Mouse (Mus musculus) heart, postnatal 36 days (tissue): ENCODE measurements around the gene Crygn. TPM values are rescaled to one million over a fixed set of nuclear protein-coding genes. Genes with fewer than 3 reads are reported as not detected.

Experiments used
- DNase-seq, 2 experiments: peaks; one replicate each; pipeline ENCODE4 v3.0.0; 2021 to 2022
- intact Hi-C: fragments of 180-260 bp; cut with DNase I; formaldehyde crosslinking; loops from one replicate; pipeline ENCODE4 v1.15.1; 2025
- total RNA-seq, 2 experiments: library from RNA; stranded (reverse); gene quantifications; 2 replicates each; pipeline ENCODE4 v1.2.3; 2021

Gene Crygn
- total RNA-seq, 2 experiments from 2014 or later: not detected

DNA sequence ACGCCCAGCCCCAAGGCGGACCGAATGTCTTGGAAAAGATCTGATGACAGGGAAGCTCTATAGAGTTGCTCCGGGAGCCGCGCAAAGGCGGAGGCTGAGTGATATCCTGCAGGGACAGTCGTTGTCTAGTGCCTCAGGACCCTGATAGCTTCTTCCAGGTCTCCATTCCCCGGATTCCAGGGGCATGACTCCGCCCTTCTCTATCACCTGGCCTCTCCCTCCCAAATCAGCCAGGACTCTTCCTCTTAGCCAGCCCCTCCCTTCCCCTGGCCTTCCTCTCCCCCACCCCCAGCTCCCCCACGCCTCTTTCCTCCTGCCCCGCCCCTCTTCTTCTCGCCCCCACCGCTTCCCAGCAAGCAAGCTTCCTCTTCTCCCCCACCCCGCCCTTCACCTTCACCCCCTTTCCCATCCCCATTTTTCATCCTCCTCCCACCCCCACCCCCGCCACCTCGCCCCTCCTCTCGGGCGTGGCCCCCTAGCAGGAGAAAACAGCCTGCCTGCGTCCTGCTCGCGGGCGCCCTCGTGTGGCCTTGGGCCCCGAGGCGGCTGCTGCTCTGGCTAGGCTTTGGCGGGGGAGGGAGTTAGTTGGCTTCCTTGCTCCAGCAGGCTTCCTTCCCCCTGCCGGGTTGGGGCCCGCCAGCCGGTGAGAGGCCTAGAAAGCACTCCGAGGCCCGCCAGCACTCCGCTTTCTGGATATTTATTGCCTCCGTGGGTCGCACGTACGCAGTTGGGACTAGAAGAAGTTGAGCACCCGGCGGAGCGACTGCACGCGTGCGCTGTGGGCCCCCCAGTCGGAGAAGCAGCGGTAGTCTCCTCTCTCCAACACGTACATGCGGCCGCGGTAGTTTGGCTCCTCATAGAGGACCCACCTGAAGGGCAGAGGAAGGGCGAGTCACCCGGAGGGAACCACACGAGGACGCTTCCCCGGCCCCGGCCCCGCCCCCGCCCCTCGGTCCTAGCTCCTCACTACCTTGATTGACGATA, 7.2 kb downstream of the Crygn start:
- intact Hi-C loops: loop anchor here (1.0 kb wide), 2 partner anchors 64 to 76 kb away; no protein-coding TSS in a partner anchor
- DNase-seq: peak; percentile 91 to 92

DNA sequence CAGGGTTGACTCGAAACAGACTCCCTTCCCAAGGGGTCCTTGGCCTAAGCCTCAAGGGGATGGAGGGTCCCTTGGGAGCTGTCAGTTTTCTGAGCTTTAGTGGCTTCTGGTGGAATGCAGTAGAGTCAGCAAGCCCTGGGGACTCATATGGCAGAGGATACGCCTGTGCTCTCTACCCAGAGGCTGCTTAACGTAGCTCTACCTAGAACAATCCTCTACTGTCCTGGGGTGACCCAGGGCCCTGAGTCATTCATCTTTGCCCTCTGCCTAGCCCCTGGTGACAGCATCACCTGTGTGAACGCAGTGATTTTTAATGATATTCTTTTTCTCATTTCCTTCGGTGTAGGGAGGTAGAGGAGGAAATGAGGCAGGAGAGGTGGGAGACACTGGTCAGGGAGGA, 8.1 kb downstream of the Crygn start:
- intact Hi-C loops: loop anchor here (1.0 kb wide), 2 partner anchors 63 to 75 kb away; no protein-coding TSS in a partner anchor
- DNase-seq: no peak

DNA sequence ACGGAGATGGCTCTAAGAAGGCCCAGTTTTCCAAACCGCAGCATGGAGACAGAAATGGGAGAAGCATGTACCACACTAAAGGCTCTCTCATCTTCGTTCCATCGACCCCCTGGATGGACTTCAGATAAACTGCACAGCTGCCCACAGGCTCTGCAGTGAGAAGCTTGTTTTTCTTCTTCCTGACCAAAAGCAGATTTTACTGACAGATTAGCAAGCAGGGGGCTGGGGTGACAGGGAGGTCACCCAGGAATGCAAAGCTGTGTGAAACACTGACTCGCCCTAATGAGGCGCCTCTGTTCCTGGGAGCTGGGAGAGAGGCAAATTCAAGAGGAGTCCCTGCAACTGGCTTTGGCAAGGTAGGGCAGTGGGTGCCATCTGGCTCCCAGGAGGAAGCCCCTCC, 10.3 kb downstream of the Crygn start:
- DNase-seq: no peak
- intact Hi-C loops: no loop called here

DNA sequence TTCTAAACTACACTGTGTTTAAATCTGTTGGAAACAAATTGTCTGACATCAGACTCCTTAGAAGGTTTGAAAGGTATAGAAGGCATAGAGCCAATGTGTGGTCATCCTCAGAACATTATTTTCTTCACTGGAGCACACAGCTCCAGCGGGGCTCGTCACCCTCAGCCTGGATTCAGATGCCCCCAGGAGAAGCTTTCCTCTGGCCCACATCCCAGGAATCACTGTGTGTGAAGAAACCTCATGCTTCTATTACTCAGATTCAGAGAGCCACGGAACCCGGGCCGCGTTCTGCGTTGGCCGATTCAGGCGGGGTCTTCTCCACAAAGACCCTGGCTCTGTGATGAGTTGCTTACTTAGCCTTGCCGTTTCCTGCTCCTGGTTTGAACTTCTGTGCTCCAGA, 13.9 kb downstream of the Crygn start:
- intact Hi-C loops: no loop called here
- DNase-seq: no peak

DNA sequence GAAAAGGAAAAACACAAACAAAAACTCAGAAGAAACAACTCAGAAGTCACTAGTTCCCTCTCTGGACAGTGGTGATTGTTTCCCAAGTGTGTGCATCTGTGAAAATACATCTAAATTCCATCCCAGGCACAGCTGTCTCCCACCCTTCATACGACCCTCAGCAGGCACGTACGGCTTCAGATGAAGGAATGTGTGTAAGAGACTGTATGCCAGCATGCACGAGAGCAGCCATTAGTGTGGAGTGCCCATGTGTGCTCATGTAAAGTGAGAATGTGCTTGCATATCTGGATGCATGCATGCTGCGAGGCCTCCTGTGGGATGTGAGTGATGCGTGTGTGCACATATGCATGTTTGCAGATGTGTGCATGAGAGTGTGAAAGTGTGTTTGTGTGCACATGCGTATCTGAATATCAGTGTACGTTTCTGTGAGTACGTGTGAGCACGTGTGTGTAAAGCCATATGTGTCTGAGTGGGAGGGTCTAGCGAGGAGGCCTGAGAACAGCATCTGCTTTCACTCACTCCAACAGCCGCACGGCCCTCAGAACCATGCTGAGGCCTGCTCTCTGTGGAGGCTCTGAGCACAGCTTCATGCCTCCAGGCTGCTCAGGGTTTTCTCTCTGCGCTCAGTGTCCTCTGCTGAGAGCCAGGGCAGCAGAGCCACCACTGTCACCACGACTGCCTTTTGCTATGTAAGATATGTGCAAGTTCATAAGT, 16.5 kb downstream of the Crygn start:
- no peak for DNase-seq
- intact Hi-C loops: no loop called here

DNA sequence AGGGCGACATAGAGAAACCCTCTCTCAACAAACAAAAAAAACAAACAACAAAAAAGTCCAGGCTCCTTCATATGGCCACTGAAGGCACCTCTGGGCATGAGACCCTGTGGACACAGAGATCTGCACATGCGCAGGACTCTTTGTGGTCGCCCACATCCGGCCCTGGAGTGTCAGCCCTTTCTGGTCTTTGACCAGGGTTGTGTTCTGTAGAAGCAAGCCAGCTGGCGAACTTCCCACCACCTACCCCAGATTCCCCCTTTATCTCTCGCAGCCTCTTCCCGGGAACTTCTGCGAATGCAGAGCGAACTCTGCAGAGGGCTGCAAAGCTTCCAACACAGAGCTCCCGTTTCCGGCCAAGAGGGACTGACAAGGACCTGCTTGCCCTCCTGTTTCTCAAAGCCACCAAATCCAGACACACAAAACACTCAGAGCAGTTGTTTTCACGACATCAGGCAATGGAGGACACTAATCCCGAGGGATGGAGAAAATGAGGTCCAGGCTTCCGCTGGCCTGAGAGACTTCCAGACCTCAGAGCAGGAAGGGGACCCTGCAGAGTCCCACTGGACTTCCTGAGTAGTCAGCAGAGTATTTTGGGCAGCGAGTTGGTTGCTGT, 18.6 kb downstream of the Crygn start:
- peak; percentile 80 to 81 for DNase-seq
- intact Hi-C loops: loop anchor here (5.0 kb wide), 1 partner anchor 37 kb away; no protein-coding TSS in a partner anchor

DNA sequence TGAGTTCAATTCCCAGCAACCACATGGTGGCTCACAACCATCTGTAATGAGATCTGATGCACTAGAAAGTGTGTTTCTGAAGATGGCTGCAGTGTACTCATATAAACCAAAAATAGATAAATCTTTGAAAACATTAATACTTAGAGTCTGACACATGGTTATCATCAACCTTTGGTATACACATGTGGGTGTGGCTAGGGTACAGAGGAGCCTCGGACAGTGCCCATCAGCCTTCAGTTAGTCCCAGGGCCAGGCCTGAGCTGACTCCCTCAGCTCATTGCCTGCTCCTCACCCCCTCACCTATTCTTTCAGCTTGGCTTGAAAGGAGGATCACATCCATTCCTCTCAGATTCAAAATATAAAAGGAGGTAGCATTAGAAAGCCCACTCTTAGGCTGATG, 19.3 kb downstream of the Crygn start:
- no peak for DNase-seq
- intact Hi-C loops: loop anchor here (5.0 kb wide), 1 partner anchor 36 kb away; no protein-coding TSS in a partner anchor

DNA sequence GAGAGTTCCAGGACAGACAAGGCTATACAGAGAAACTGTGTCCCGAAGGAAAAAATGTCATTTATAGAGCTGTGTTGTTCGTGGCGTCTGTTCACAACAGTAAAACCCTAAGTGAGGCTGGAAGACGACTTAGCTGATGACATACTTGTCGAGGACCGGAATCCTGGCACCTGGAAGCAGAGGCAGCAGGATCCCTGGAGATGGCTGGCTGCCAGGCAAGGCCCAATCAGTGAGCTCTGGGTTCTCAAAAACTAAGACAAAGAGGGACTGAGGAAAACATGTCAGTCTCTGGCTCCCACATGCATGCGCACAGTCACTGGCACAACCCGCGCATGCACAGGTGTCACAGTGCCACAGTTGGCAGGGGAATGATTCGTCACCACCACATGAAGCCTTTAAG, 20.2 kb downstream of the Crygn start:
- intact Hi-C loops: loop anchor here (5.0 kb wide), 1 partner anchor 35 kb away; no protein-coding TSS in a partner anchor
- DNase-seq: no peak

DNA sequence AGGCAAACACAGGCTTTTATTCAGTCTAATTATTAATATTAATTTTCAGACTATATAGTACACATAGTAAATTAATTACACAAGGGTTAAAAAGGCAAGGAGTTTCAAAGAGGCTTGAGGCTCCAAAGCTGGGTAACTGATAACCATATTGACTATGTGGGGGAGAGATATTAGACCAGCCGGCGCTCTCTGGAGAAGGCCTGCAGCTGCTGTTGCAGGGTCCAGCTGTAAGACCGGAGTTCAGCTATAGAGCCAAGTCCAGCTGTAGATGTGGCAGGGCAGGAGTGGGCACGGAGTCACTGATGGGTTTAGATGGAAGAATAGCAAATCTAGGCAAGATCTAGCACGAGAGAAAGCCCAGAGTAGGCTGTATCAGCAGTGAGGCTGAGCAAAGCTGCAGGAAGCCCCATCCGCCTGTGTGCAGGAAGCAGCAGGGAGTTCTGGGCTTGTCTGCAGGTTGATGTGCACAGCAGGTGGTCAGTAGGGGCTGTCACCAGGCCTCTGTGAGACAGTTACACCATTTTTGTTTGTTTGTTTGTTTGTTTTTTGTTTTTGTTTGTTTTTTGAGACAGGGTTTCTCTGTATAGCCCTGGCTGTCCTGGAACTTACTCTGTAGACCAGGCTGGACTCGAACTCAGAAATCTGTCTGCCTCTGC, 23.9 kb downstream of the Crygn start:
- DNase-seq: no peak
- intact Hi-C loops: no loop called here

DNA sequence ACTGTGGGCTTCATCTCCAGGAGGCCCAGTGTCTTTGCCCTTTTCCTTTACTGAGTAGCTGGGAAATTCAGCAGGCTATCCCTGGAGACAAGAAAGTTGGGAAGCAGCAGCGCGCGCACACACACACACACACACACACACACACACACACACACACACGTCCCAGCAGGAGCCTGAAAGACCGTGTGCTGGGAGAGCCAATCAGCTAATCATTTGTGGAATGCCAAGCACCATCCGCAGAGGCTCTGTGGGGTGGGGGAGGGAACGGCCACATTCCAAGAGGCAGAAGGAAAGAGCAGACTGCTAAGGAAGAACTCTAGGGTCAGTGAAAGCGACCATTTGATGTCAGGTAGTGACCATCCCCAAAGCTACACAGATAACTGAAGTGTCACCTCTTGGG, 24.7 kb downstream of the Crygn start:
- no peak for DNase-seq
- intact Hi-C loops: no loop called here

DNA sequence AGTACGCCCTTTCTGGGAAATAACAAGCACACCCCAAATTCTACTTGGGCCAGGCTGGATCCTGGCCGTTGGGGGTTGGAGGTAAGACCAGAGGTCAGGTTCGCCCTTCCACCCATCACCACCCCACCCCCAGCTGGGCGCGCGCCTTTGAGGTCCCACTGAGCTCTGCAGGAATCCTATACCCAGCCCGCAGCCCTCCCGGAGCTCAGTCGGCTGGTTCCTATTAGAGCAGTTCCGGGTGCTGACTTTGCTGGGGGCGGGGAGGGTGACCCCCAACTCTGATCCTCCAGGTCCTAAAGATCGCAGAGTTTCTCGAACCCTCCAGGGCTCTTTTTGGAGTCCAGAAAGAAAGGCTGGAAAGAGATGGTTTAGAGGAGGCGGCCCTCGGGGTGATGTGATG, 26.8 kb downstream of the Crygn start:
- intact Hi-C loops: no loop called here

DNA sequence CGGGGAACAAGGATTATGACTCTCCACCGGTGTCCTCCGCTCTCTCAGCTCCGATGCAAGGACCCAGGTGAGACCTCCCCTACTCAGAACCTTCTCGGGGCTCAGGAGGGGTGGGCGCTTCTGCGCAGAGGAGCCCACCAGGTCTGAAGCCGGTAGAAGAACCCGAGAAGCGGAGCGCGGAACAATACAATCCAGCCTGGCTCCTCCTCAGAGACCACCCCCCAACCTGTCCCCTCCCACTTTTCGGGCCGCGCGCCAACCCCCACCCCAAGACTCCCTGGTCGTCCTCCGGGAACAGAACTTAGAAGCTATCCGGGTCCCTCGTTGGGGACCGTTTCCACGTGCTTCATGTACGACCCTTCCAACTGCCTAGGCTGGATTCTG, 27.3 kb downstream of the Crygn start, which contains the start of gene Wdr86:
TSS of gene Wdr86 (minus strand) at position 240 of the 384 bp plus-strand sequence.
- intact Hi-C loops: no loop called here
- DNase-seq: no peak

More for the DNA sequence above, 26.8 kb downstream of the Crygn start:
- no peak for DNase-seq

DNA sequence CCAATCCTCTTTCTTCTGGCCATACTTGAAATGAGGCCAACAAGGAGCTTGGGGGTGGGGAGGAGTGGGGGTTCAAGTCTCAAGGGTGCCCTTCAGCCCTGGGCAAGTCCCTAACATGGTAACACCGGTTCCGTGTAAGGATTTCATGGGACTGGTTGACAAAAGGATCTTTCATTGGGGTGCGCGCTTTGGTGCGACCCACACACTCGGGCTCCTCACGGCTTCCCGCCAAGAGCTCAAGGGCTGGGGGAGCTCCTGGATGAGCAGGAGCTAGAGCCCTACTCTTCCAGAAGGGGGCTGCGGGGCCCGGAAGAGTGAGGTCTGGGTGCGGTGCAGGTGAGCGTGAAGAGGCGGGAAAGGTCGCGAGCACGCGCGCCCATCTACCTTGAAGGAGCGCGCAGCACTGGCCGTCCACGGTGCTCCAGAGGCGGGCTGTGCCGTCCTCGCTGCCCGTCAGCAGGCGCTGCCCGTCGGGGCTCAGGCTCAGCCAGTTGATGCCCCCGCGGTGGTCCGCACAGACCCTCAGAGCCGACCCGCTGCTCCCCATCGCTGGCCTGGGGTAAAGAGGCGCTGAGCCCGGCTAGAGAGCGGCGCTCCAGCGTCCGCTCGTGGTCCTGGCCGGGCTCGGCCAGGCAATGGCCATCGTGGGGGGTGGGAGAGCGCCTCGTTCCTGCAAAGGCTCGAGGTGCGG, 27.9 kb downstream of the Crygn start:
- intact Hi-C loops: no loop called here
- DNase-seq: no peak

DNA sequence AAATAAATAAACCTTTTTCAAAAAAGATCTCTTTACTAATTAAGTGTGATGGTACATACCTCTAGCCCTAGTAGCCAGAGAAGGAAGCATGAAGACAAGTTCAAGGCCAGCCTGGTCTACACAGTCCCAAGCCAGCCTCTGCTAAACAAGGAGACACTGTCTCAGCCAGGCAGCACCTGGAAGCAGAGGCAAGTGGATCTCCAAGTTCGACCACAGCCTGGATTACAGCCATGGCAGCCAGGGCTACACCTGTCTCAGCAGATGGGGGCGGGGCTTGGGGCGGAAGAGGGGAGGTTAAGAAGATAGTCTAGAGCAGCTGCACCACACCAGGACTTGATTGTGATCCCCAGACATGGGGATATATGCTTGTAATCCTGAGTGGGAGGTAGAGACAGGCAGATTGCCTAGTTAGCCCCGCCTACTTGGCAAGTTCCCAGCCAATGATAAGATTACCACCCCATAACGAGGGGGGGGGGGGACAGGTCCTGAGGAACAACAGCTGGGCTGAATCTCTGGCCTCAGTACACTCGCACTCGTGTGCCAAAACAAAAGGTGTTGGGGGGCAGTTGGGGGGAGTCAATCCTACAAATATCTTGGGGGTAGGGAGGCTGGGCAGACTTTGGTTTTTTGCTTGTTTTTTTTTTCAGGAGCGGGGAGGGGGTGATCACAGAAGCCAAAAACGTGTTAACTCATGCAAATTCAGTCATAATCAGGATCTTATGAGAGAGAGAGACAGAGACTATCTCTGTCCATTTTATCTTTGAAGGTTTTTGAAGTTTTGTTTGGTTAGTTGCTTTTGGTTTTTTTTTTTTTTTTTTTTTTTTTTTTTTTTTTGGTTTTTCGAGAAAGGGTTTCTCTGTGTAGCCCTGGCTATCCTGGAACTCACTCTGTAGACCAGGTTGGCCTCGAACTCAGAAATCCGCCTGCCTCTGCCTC, 30.6 kb downstream of the Crygn start:
- intact Hi-C loops: no loop called here
- peak in 1 of 2 experiments; percentile 24 for DNase-seq

DNA sequence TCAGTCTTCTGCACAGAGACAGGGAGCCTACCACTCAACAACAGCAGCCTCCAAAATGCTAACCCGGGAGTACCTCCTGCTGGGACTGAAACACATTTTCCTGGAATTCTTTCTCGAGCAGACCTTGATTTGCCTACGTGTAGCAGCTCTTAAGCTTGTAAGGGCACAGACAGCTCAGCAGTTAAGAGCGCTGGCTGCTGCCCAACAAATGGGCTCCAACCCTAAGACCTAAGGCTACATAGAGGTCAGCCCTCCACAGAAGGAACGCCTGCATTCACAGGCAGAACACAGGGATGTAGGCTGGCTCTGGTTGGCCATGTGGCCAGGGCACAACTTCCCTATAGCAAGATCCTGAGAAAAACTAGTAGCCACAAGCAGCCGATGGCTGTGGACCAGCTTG, 31.9 kb downstream of the Crygn start:
- intact Hi-C loops: no loop called here

DNA sequence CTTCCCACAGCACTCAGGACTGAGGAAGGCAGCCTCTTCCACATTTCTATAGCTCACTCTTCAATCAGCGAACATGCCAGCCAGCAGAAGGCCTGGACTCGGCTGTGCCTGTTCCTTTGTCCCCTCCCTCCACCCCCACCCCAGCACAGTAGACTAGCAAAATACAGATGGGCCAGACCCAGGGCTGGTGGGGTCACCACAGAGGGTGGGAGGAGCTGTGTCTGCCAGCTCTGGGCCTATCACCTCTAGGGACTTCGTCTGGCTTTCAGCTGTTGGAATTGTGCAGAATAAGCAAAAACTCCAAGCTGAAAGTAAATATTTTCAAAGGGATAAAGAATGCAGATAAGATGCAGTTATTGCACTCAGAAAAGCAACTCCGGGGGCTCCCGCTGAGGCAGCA, 33.0 kb downstream of the Crygn start:
- DNase-seq: no peak
- intact Hi-C loops: no loop called here

More for the DNA sequence above, 31.9 kb downstream of the Crygn start:
- no peak for DNase-seq

DNA sequence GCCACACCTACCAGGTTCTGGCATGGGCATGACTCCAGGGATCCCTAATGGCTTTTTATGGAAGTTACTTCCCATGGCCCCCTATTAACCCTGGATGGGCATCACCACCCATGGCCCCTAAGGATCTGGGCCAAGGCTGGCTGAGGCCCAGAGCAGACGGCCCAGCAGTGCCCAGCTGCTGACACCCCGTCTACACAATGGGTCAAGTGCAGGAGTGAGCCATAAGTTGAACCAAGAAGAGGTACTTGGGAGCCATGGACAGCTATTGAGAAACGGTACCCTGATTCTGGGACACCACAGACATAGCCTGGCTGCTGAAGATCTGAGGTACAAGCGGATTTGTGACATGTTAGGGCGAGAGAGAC, 33.6 kb downstream of the Crygn start:
- intact Hi-C loops: no loop called here

DNA sequence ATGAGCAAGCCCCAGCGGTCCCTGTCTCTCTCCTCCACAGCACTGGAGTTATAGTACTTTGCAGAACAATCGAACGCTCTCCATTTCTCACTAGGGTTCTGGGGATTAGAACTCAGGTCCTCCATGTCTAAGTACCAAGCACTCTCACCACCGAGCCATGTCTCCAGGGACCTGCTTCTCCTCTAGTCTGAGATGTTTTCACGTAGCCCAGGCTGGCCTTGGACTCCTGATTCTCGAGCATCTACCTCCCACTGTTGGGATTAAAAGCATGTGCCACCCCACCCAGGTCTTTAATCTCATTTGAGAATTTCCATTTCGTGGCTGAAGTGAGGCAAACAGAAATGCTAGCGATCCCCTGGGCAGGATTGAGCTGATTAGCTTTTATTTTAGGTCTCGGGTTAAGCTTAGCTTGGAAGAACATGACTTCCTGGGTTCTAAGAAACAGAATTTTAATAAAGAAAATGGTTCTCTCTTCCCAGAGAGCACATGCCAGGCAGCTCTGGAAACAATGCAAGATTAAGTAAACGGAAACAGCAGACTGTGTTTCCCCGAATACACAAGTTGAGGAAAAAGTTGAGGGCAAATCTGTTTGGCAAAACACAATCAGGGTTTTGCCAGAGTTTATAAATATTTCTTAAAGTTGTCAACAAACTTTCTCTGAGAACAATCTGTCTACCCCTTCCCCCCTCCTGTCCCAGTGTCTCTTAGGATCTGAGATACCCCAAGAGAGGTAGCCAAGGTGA, 34.1 kb downstream of the Crygn start:
- intact Hi-C loops: no loop called here
- DNase-seq: no peak

More for the DNA sequence above, 33.6 kb downstream of the Crygn start:
- DNase-seq: no peak
